Mouse (Mus musculus): ENCODE measurements around the gene Efemp1.

Efemp1 gene

GRCm38 (mm10) chr11:28853102-28853800, at the start of gene Efemp1:
Gene Efemp1 (plus strand): TSS chr11:28853204.
- DNase-seq (ENCODE audit: low spot score) = peak; percentile 49

GRCm38 (mm10) chr11:28808685-28809084, 44.3 kb upstream of the Efemp1 start:
- DNase-seq (ENCODE audit: low spot score) = no peak

- DNase-seq (ENCODE audit: low spot score) = no peak
These were observed 41.1 kb upstream of the Efemp1 start for GRCm38 (mm10) chr11:28811874-28812273.

GRCm38 (mm10) chr11:28812564-28812963, 40.4 kb upstream of the Efemp1 start:
- no peak for DNase-seq (ENCODE audit: low spot score)

GRCm38 (mm10) chr11:28817405-28817804, 35.6 kb upstream of the Efemp1 start:
- no peak for DNase-seq (ENCODE audit: low spot score)

- DNase-seq (ENCODE audit: low spot score) = no peak
These were observed 26.1 kb upstream of the Efemp1 start for GRCm38 (mm10) chr11:28826950-28827349.

GRCm38 (mm10) chr11:28833809-28834208, 19.2 kb upstream of the Efemp1 start:
- DNase-seq (ENCODE audit: low spot score) = no peak

GRCm38 (mm10) chr11:28835141-28835540, 17.9 kb upstream of the Efemp1 start:
- DNase-seq (ENCODE audit: low spot score) = no peak

GRCm38 (mm10) chr11:28849841-28850240, 3.2 kb upstream of the Efemp1 start:
- no peak for DNase-seq (ENCODE audit: low spot score)

GRCm38 (mm10) chr11:28851645-28852044, 1.4 kb upstream of the Efemp1 start:
- no peak for DNase-seq (ENCODE audit: low spot score)

- no peak for DNase-seq (ENCODE audit: low spot score)
These were observed 564 bp upstream of the Efemp1 start for GRCm38 (mm10) chr11:28852361-28852919.

- no peak for DNase-seq (ENCODE audit: low spot score)
These were observed 6.1 kb downstream of the Efemp1 start for GRCm38 (mm10) chr11:28859125-28859524.

GRCm38 (mm10) chr11:28869129-28869528, 16.1 kb downstream of the Efemp1 start:
- no peak for DNase-seq (ENCODE audit: low spot score)

- DNase-seq (ENCODE audit: low spot score) = no peak
These were observed 28.5 kb downstream of the Efemp1 start for GRCm38 (mm10) chr11:28881381-28881976.

GRCm38 (mm10) chr11:28883106-28883505, 30.1 kb downstream of the Efemp1 start:
- DNase-seq (ENCODE audit: low spot score) = no peak

GRCm38 (mm10) chr11:28889538-28889937, 36.5 kb downstream of the Efemp1 start:
- DNase-seq (ENCODE audit: low spot score) = no peak

- no peak for DNase-seq (ENCODE audit: low spot score)
These were observed 38.5 kb downstream of the Efemp1 start for GRCm38 (mm10) chr11:28891515-28891914.

GRCm38 (mm10) chr11:28899420-28899819, 46.4 kb downstream of the Efemp1 start:
- DNase-seq (ENCODE audit: low spot score) = no peak

- DNase-seq (ENCODE audit: low spot score) = no peak
These were observed 51.6 kb downstream of the Efemp1 start for GRCm38 (mm10) chr11:28904596-28904995.

- no peak for DNase-seq (ENCODE audit: low spot score)
These were observed 53.3 kb downstream of the Efemp1 start for GRCm38 (mm10) chr11:28906288-28906687.

GRCm38 (mm10) chr11:28908908-28909545, 56.0 kb downstream of the Efemp1 start:
- DNase-seq (ENCODE audit: low spot score) = peak; percentile 9

GRCm38 (mm10) chr11:28912469-28913138, 59.6 kb downstream of the Efemp1 start:
- DNase-seq (ENCODE audit: low spot score) = no peak

Measured in ovary, postnatal 36 days (tissue).